Mouse (Mus musculus): ENCODE results near the gene Bcar3. TPM values are rescaled to one million over a fixed set of nuclear protein-coding genes. Genes with fewer than 3 reads are reported as not detected.

The Bcar3 gene
- polyA plus RNA-seq, 1 experiment = 8.2 TPM

DNA sequence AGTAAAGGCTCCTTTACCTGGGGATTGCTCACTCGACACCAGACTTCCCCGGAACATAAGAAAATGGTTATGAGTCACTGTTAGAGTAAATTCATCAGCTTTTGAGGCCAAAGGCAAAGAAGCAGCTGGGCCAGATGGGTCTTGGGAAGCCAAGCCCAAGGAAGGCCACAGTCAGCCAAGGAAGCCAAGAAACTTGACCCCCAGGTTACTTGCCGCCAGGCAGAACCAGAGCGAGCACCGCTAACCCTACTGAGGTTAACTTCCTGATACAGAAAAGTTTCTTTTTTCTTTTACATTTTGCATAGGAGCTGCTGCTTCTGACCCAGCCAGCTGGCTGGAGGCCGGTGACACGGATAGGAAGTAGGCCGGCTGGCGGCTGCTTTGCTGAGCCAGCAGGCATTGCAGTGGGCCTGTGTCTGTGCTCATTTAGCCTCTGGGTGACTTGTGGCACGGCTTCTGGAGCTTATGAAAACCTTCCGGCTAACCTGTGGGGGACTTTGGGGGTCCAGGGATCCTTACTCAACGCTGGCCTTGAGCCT lies 100.0 kb downstream of the Bcar3 start:
- Histone ChIP-seq H3K4me1 (replicated peaks; ENCODE audit: control insufficient read depth, insufficient read depth, low read length) (no peaks in the 10 kb centered on the region; the same call in 1 of the 2 replicates), H3K36me3 (ENCODE audit: control insufficient read depth, insufficient read depth, low read length) (no peaks in the 10 kb centered on the region), H3K27ac (ENCODE audit: control insufficient read depth, insufficient read depth, low read length) (no peak overlapping the region), H3K4me3 (ENCODE audit: control insufficient read depth, insufficient read depth, low read length) (no peak overlapping the region), H3K27me3 (ENCODE audit: control insufficient read depth, insufficient read depth, low read length) (no peaks in the 10 kb centered on the region)
- DNase-seq = no peak
- WGBS = 67% methylated on average over 12 of the region's 12 CpGs
- no peak for TF ChIP-seq POLR2A (IDR thresholded peaks at IDR 0.05; ENCODE audit: control insufficient read depth, extremely low read depth, insufficient read depth, low read length, poor library complexity)
- no peak for TF ChIP-seq CTCF (IDR thresholded peaks at IDR 0.05; ENCODE audit: borderline replicate concordance, control insufficient read depth, extremely low read depth, insufficient read depth, low read length, poor library complexity)

- WGBS = over 99% methylated on average over 4 of the region's 4 CpGs
- H3K4me1 ChIP-seq (replicated peaks; ENCODE audit: control insufficient read depth, insufficient read depth, low read length) = no peaks in the 10 kb centered on the region; the same call in 1 of the 2 replicates
- H3K27ac ChIP-seq (ENCODE audit: control insufficient read depth, insufficient read depth, low read length) = no peak overlapping the region
- H3K36me3 ChIP-seq (ENCODE audit: control insufficient read depth, insufficient read depth, low read length) = no peaks in the 10 kb centered on the region
- TF ChIP-seq CTCF (IDR thresholded peaks at IDR 0.05; ENCODE audit: borderline replicate concordance, control insufficient read depth, extremely low read depth, insufficient read depth, low read length, poor library complexity) (no peak), POLR2A (IDR thresholded peaks at IDR 0.05; ENCODE audit: control insufficient read depth, extremely low read depth, insufficient read depth, low read length, poor library complexity) (no peak)
- no peak overlapping the region for H3K4me3 ChIP-seq (ENCODE audit: control insufficient read depth, insufficient read depth, low read length)
- no peak for DNase-seq
- no peaks in the 10 kb centered on the region for H3K27me3 ChIP-seq (ENCODE audit: control insufficient read depth, insufficient read depth, low read length)
These were observed 103.0 kb downstream of the Bcar3 start for GRCm38 (mm10) chr3:122396957-122397356.

GRCm38 (mm10) chr3:122397401-122397800 lies 103.5 kb downstream of the Bcar3 start:
- H3K36me3 ChIP-seq (ENCODE audit: control insufficient read depth, insufficient read depth, low read length) = no peaks in the 10 kb centered on the region
- no peak overlapping the region for H3K27ac ChIP-seq (ENCODE audit: control insufficient read depth, insufficient read depth, low read length)
- H3K4me1 ChIP-seq (replicated peaks; ENCODE audit: control insufficient read depth, insufficient read depth, low read length) = peaks cover 3% of the 10 kb centered on the region; the same call in 1 of the 2 replicates
- DNase-seq = no peak
- TF ChIP-seq POLR2A (IDR thresholded peaks at IDR 0.05; ENCODE audit: control insufficient read depth, extremely low read depth, insufficient read depth, low read length, poor library complexity) = no peak
- no peak overlapping the region for H3K4me3 ChIP-seq (ENCODE audit: control insufficient read depth, insufficient read depth, low read length)
- no peaks in the 10 kb centered on the region for H3K27me3 ChIP-seq (ENCODE audit: control insufficient read depth, insufficient read depth, low read length)
- 60% methylated on average over 7 of the region's 7 CpGs for WGBS

GRCm38 (mm10) chr3:122401011-122401410 lies 107.1 kb downstream of the Bcar3 start:
- Histone ChIP-seq H3K36me3 (ENCODE audit: control insufficient read depth, insufficient read depth, low read length) (no peaks in the 10 kb centered on the region), H3K4me1 (replicated peaks; ENCODE audit: control insufficient read depth, insufficient read depth, low read length) (0 out of 2 replicates have a peak, but pooled peaks cover 4% of the 10 kb centered on the region), H3K4me3 (ENCODE audit: control insufficient read depth, insufficient read depth, low read length) (no peak overlapping the region), H3K27ac (ENCODE audit: control insufficient read depth, insufficient read depth, low read length) (no peak overlapping the region), H3K27me3 (ENCODE audit: control insufficient read depth, insufficient read depth, low read length) (no peaks in the 10 kb centered on the region)
- TF ChIP-seq CTCF (IDR thresholded peaks at IDR 0.05; ENCODE audit: borderline replicate concordance, control insufficient read depth, extremely low read depth, insufficient read depth, low read length, poor library complexity) = no peak
- TF ChIP-seq POLR2A (IDR thresholded peaks at IDR 0.05; ENCODE audit: control insufficient read depth, extremely low read depth, insufficient read depth, low read length, poor library complexity) = no peak
- WGBS = 98% methylated on average over 2 of the region's 2 CpGs
- no peak for DNase-seq

DNA sequence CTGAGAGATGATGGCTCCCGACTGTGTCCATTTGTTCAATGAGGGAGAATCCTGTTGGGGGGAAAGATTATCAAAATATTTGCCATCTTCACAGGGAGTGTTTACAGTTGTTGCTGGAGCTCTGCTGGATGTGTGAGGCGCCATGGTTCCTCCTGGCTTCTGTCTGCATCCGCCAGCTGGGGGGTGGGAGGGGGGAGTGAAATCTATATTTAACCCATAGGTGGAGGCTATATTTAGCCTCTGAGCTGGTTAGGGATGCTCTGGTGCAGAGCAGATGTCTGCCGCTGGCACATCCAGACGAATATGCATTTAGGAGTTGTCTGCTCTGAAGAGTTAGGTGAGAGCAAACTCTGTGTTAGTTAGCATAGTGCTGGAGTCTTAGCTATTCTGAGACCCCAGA lies 108.2 kb downstream of the Bcar3 start:
- 0 out of 2 replicates have a peak, but pooled peaks cover 4% of the 10 kb centered on the region for H3K4me1 ChIP-seq (replicated peaks; ENCODE audit: control insufficient read depth, insufficient read depth, low read length)
- 62% methylated on average over 5 of the region's 5 CpGs for WGBS
- H3K36me3 ChIP-seq (ENCODE audit: control insufficient read depth, insufficient read depth, low read length) = no peaks in the 10 kb centered on the region
- no peaks in the 10 kb centered on the region for H3K27me3 ChIP-seq (ENCODE audit: control insufficient read depth, insufficient read depth, low read length)
- no peak for DNase-seq
- no peak overlapping the region for H3K27ac ChIP-seq (ENCODE audit: control insufficient read depth, insufficient read depth, low read length)
- TF ChIP-seq CTCF (IDR thresholded peaks at IDR 0.05; ENCODE audit: borderline replicate concordance, control insufficient read depth, extremely low read depth, insufficient read depth, low read length, poor library complexity) (no peak), POLR2A (IDR thresholded peaks at IDR 0.05; ENCODE audit: control insufficient read depth, extremely low read depth, insufficient read depth, low read length, poor library complexity) (no peak)
- no peak overlapping the region for H3K4me3 ChIP-seq (ENCODE audit: control insufficient read depth, insufficient read depth, low read length)

DNA sequence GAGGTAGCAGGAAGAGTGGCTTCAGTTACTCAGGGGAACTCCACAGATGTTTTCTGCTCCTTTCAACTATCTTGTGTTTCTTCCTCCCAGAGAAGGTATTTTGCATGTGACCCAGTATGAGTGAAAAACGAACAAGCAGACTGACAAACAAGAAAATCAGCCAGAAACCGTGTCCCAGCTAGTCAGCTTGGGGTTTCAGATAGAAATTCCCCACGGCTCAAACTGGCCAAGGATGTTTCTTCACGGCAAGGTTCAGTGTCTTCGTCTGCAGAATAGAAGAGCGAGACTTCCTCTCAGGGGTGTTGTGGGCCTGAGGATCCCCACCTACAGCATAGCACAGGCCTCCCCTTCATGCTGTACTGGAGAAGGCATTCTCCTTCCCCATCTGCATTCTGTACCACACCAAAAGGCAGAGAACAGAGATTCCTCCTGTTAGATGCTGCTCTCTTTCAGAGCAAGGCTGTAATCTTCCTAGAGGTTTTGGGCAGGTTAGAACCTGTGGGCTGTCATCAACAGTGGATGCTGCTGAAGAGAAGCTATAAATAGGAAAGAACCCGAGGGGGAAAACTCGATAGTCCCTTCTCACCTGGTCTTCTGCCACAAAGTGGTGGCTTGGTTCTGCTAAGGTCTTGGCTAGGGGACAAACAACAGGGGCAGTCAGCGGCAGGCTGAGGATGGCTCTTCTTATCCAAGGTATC lies 110.1 kb downstream of the Bcar3 start:
- Histone ChIP-seq H3K27me3 (ENCODE audit: control insufficient read depth, insufficient read depth, low read length) (no peaks in the 10 kb centered on the region), H3K27ac (ENCODE audit: control insufficient read depth, insufficient read depth, low read length) (no peak overlapping the region), H3K4me3 (ENCODE audit: control insufficient read depth, insufficient read depth, low read length) (no peak overlapping the region), H3K4me1 (replicated peaks; ENCODE audit: control insufficient read depth, insufficient read depth, low read length) (0 out of 2 replicates have a peak, but pooled peaks cover 4% of the 10 kb centered on the region), H3K36me3 (ENCODE audit: control insufficient read depth, insufficient read depth, low read length) (no peaks in the 10 kb centered on the region)
- TF ChIP-seq CTCF (IDR thresholded peaks at IDR 0.05; ENCODE audit: borderline replicate concordance, control insufficient read depth, extremely low read depth, insufficient read depth, low read length, poor library complexity) (no peak), POLR2A (IDR thresholded peaks at IDR 0.05; ENCODE audit: control insufficient read depth, extremely low read depth, insufficient read depth, low read length, poor library complexity) (no peak)
- 65% methylated on average over 9 of the region's 9 CpGs for WGBS
- no peak for DNase-seq
